Mouse (Mus musculus): ENCODE measurements around the gene Papss2. TPM values are rescaled to one million over a fixed set of nuclear protein-coding genes. Genes with fewer than 3 reads are reported as not detected.
"Not testable (repeated sequence)": the region's sequence is repeated elsewhere in the genome, so short reads cannot be mapped to it uniquely, and the experiment has no call there.

The Papss2 gene
- total RNA-seq, 2 experiments from 2014 or later, result 11.3 to 13.8 TPM

DNA sequence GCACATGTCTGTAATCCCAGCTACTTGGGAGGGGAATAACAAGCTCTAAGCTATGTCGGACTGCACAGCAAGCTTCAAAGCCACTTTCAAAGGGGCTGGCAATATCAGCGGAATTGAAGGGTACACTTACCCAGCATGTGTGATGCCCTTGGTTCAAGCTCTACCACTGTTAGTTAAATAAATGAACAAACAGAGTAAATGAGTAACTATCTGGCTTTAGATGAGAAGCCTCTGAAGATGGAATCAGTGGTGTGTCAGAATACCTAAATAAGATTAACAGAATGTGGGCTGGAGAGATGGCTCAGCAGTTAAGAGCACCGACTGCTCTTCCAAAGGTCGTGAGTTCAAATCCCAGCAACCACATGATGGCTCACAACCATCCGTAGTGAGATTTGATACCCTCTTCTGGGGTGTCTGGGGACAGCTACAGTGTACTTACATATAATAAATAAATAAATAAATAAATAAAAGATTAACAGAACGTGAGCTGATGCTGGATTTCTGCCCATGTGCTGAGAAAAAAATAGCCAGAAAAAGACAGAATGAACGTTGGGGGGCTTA is 33.1 kb downstream of the Papss2 start:
- intact Hi-C loops (cut with DNase I; ENCODE audit: low total_unique reads), result no loop called here
- no peak for DNase-seq

GRCm38 (mm10) chr19:32634916-32635315 is 39.3 kb downstream of the Papss2 start:
- DNase-seq, result no peak
- intact Hi-C loops (cut with DNase I; ENCODE audit: low total_unique reads), result no loop called here

GRCm38 (mm10) chr19:32637357-32638275 is 42.0 kb downstream of the Papss2 start:
- DNase-seq, result no peak
- intact Hi-C loops (cut with DNase I; ENCODE audit: low total_unique reads), result no loop called here

DNA sequence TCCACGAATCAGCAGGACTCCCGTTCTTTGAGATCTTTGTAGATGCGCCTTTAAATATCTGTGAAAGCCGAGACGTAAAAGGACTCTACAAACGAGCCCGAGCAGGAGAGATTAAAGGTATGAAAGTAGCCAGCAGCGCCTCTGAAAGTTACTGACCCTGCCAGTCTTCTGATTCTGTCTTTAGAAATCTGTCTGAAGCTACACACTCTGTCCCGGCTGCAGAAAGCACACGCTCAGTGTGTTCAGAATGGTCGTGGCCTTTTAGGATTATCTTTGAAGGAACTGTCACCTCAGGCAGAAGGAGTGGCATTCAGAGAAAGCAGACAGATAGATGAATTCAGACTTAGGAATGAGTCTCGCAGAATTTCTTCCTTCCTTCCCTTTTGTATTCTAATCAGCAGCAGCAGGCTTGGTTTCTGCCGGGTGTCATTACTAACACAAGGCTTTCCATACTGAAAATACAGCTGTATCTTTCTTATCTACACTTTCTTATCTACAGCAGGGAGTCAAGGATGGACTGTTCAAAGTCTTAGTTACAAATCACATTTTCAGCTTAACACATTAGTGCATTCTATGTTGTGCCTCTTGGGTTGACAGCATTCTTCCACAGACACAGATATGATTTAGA is 42.8 kb downstream of the Papss2 start:
- DNase-seq, result no peak
- intact Hi-C loops (cut with DNase I; ENCODE audit: low total_unique reads), result no loop called here

GRCm38 (mm10) chr19:32641535-32641934 is 45.9 kb downstream of the Papss2 start:
- DNase-seq, result no peak
- intact Hi-C loops (cut with DNase I; ENCODE audit: low total_unique reads), result no loop called here

DNA sequence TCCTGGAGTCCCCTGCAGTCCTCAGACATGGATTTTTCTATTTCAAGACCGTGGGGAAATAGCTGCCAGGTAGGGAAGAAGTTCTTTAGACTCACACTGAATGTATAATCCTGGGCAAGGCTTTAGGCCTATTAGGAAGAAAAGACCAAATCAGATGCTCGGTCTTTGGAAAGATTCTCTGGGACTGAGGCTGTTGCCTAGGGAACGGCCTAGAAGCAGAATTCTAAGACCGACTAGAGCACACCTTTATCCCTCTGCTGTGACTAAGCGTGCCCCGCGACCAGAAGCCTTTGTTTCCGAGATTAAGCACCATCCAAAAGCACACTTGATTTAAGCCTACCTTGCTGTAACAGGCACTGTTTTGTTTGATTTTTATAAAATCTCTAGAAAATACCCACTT is 46.4 kb downstream of the Papss2 start:
- intact Hi-C loops (cut with DNase I; ENCODE audit: low total_unique reads), result no loop called here
- DNase-seq, result no peak

- DNase-seq, result no peak
Observed at GRCm38 (mm10) chr19:32643642-32644041, 48.1 kb downstream of the Papss2 start.

GRCm38 (mm10) chr19:32645939-32646338 is 50.3 kb downstream of the Papss2 start:
- intact Hi-C loops (cut with DNase I; ENCODE audit: low total_unique reads), result loop anchor here (2.0 kb wide), 1 partner anchor 67 kb away; no protein-coding TSS in a partner anchor
- no peak for DNase-seq

More at GRCm38 (mm10) chr19:32643642-32644041, 48.1 kb downstream of the Papss2 start:
- intact Hi-C loops (cut with DNase I; ENCODE audit: low total_unique reads), result loop anchor here (2.0 kb wide), 1 partner anchor 65 kb away; no protein-coding TSS in a partner anchor

GRCm38 (mm10) chr19:32646382-32646781 is 50.8 kb downstream of the Papss2 start:
- DNase-seq, result no peak
- intact Hi-C loops (cut with DNase I; ENCODE audit: low total_unique reads), result no loop called here

DNA sequence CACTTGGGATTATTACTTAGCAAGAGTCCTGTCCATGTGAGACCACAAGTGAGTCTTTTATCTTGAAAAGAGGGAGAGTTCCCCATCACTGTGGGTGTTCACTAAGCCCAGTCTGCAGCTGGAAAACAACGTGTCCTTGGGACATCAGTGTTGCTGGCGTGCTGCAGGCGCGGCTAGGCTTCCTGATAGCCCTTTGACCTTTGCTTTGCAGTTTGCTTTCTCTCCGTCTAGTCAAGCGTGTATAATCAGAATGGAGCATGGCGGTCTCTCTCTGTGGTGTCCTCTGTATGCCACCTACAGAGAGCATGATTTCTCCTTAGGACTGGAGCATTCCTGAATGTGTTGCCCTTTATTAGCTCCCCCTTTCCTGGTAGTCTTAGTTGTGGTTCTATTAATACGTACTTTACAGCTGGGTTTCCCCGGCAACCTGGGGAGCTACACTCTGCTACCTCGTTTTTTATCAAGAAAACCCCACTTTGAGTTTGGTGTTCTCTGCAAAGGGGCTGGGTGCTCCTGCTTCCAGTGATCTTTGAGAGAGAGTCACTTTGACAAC is 52.5 kb downstream of the Papss2 start:
- intact Hi-C loops (cut with DNase I; ENCODE audit: low total_unique reads), result no loop called here
- DNase-seq, result no peak

DNA sequence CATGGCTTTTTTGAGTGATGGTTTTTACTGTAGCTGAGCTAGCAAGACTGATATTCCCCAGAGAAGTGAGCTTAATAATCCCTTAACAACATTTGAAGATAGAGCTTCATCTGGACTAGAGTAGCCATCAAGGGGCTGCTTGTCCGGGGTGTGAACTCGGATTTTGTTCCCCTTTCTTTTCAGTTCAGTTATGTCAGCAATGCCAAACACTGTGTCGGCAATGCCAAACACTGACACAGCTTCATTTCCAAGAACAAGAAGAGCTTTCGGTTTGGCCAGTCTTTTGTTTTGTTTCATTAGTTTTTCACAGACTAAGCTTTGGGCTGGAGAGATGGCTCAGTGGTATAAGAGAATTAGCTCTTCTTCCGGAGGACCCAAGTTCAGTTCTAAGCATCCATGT is 55.5 kb downstream of the Papss2 start:
- intact Hi-C loops (cut with DNase I; ENCODE audit: low total_unique reads), result no loop called here
- no peak for DNase-seq

GRCm38 (mm10) chr19:32653122-32653521 is 57.5 kb downstream of the Papss2 start:
- intact Hi-C loops (cut with DNase I; ENCODE audit: low total_unique reads), result no loop called here

GRCm38 (mm10) chr19:32653630-32654362 is 58.2 kb downstream of the Papss2 start:
- no peak for DNase-seq
- intact Hi-C loops (cut with DNase I; ENCODE audit: low total_unique reads), result no loop called here

More at GRCm38 (mm10) chr19:32653122-32653521, 57.5 kb downstream of the Papss2 start:
- no peak for DNase-seq

DNA sequence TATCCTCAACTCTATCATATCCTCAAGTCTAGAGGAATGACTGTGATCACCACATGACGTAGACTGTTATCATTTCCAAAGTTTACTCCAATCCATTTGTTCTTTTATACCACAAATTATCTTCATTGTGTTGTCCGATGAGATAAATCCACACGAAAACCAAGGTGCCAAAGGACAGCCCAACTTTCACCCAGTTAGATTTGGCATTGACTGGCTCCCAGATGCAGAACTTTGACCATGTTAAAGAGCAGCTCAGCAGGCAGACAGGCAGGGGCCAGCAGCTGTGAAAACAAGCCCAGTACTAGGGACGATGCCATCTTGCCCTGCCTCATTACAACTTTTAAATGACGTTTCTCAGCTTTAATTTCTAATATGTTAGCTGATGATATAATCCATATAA is 63.8 kb downstream of the Papss2 start:
- no peak for DNase-seq
- intact Hi-C loops (cut with DNase I; ENCODE audit: low total_unique reads), result no loop called here

GRCm38 (mm10) chr19:32662936-32663335 is 67.3 kb downstream of the Papss2 start:
- DNase-seq, result no peak
- intact Hi-C loops (cut with DNase I; ENCODE audit: low total_unique reads), result no loop called here

GRCm38 (mm10) chr19:32665243-32665642 is 69.7 kb downstream of the Papss2 start:
- intact Hi-C loops (cut with DNase I; ENCODE audit: low total_unique reads), result no loop called here

DNA sequence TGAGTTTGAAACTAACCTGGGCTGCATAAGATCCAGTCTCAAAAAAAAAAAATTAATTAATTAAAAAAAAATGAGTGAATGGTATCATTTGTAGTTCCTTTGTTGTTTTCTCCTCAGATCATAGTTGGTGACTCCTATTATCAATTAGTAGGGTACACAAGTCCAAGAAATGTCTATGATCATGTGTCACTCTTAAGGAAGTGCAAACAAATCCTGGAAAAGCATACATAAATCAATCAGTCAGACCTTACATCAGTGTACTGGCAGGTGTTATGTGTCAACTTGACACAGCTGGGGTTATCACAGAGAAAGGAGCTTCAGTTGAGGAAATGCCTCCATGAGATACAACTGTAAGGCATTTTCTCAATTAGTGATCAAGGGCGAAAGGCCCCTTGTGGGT is 72.2 kb downstream of the Papss2 start:
- DNase-seq; intact Hi-C loops (cut with DNase I; ENCODE audit: low total_unique reads): not testable (repeated sequence)

More at GRCm38 (mm10) chr19:32665243-32665642, 69.7 kb downstream of the Papss2 start:
- DNase-seq, result no peak

GRCm38 (mm10) chr19:32675766-32676165 is 80.2 kb downstream of the Papss2 start:
- intact Hi-C loops (cut with DNase I; ENCODE audit: low total_unique reads), result no loop called here
- DNase-seq, result no peak

- intact Hi-C loops (cut with DNase I; ENCODE audit: low total_unique reads), result loop anchor here (10.0 kb wide), 1 partner anchor 166 kb away; no protein-coding TSS in a partner anchor
- DNase-seq, result no peak
Observed at GRCm38 (mm10) chr19:32680894-32681293, 85.3 kb downstream of the Papss2 start.
